In the genomic region with DNA sequence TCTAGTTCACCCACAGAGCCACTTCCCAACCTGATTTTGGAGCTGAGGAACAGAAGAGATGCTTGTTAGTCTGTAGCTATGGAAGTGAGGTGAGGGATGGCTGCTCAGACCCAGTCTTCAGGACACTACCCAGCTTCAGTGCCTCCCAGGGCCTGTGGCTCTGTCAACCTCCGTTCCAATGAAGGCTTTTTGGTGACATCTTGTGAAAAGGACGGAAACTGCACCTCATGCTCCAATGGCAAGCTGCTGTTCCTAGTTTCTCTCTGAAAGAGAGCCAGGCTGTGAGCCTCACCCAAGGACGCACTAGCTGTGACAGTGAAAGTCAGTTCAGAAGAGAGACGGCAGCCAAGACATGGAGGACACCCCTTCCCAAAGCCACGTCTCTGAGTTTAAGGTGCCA, we compare ENCODE assay signal across 1 mouse cellular context.
TF ChIP-seq lines count a peak whose summit lies in the region.

No protein-coding gene starts in this region.

TF ChIP-seq in MEL, 35 proteins besides CTCF, POLR2A, EP300 and RAD21:
- TF ChIP-seq E2F4 (IDR thresholded peaks at IDR 0.05; ENCODE audit: borderline replicate concordance, low read depth, low read length) = no peak
- no peak for TF ChIP-seq NELFE (IDR thresholded peaks at IDR 0.05; ENCODE audit: low read depth, low read length)
- TF ChIP-seq HCFC1 (IDR thresholded peaks at IDR 0.05; ENCODE audit: low read depth, low read length) = no peak
- TF ChIP-seq GATA1 (IDR thresholded peaks at IDR 0.05; ENCODE audit: low read depth, low read length) = no peak
- TF ChIP-seq CHD2 (IDR thresholded peaks at IDR 0.05; ENCODE audit: low read length) = no peak
- TF ChIP-seq ZKSCAN1 (IDR thresholded peaks at IDR 0.05; ENCODE audit: low read depth, low read length) = no peak
- no peak for TF ChIP-seq POLR2AphosphoS2 (IDR thresholded peaks at IDR 0.05; ENCODE audit: low read length)
- no peak for TF ChIP-seq CHD1 (IDR thresholded peaks at IDR 0.05; ENCODE audit: low read depth, low read length)
- no peak for TF ChIP-seq ELF1 (IDR thresholded peaks at IDR 0.05; ENCODE audit: low read depth, low read length)
- no peak for TF ChIP-seq ZNF384 (IDR thresholded peaks at IDR 0.05; ENCODE audit: low read depth, low read length)
- TF ChIP-seq TAL1 (IDR thresholded peaks at IDR 0.05; ENCODE audit: low read length) = no peak
- TF ChIP-seq MYC (IDR thresholded peaks at IDR 0.05; ENCODE audit: low read depth, low read length) = no peak
- no peak for TF ChIP-seq MXI1 (IDR thresholded peaks at IDR 0.05; ENCODE audit: low read depth, low read length)
- no peak for TF ChIP-seq MAFK (IDR thresholded peaks at IDR 0.05; ENCODE audit: borderline replicate concordance, low read depth, low read length)
- TF ChIP-seq ZMIZ1 (IDR thresholded peaks at IDR 0.05; ENCODE audit: low read depth, low read length) = no peak
- TF ChIP-seq MYB (IDR thresholded peaks at IDR 0.05; ENCODE audit: low read depth, low read length) = no peak
- no peak for TF ChIP-seq POLR2AphosphoS5 (IDR thresholded peaks at IDR 0.05; ENCODE audit: borderline replicate concordance, low read depth, low read length)
